Mouse (Mus musculus) lung, postnatal 0 days (tissue): Measurements from ENCODE around the gene Arid3a.

Experiments
- CTCF ChIP-seq: IDR thresholded peaks from 2 replicates; pipeline ENCODE4 v1.5.1; 2016; ENCODE audit warnings: antibody characterized with exemption, mild to moderate bottlenecking
- EP300 ChIP-seq: IDR thresholded peaks from 2 replicates; pipeline ENCODE4 v1.6.1; 2016; ENCODE audit warnings: antibody characterized with exemption, mild to moderate bottlenecking, control low read depth

GRCm38 (mm10) chr10:79914948-79915596 is 11.8 kb upstream of the Arid3a start:
- TF ChIP-seq CTCF (no peak), EP300 (no peak)
